9 mouse cellular contexts compared by ENCODE assay signal in genomic region chr14:32587013-32587784, GRCm38 (mm10). TPM values are rescaled to one million over a fixed set of nuclear protein-coding genes. Genes with fewer than 3 reads are reported as not detected.
DNase-seq lines count a peak whose midpoint lies in the region; ATAC-seq and TF ChIP-seq lines count a peak whose summit lies in the region.
"Had no signal": no experiment of that assay in that cellular context is flagged by ENCODE, and none has a peak within 500 bp of the region (broad histone marks: within the 10 kb centered on the region; RNA-seq: fewer than 3 reads in every experiment).

No protein-coding gene starts in this region.

- no peak overlapping the region for H3K4me2 ChIP-seq in forebrain, embryonic 13.5 days
- no peak overlapping the region for H3K4me2 ChIP-seq in hindbrain, postnatal 0 days (ENCODE audit: low read depth, low read length)
- no peak overlapping the region for H3K4me2 ChIP-seq in midbrain, embryonic 16.5 days (ENCODE audit: low read length)

- no peaks in the 10 kb centered on the region for H3K4me1 ChIP-seq in forebrain, embryonic 13.5 days
- H3K4me1 ChIP-seq in hindbrain, postnatal 0 days (ENCODE audit: insufficient read depth, low read length), result no peaks in the 10 kb centered on the region
- H3K4me1 ChIP-seq in midbrain, embryonic 16.5 days (ENCODE audit: control insufficient read depth, insufficient read depth, low read length), result no peaks in the 10 kb centered on the region

- H3K27ac ChIP-seq in forebrain, embryonic 13.5 days, result no peak overlapping the region
- no peak overlapping the region for H3K27ac ChIP-seq in hindbrain, postnatal 0 days
- H3K27ac ChIP-seq in midbrain, embryonic 16.5 days (ENCODE audit: low read length), result no peak overlapping the region

- no peak overlapping the region for H3K9ac ChIP-seq in forebrain, embryonic 13.5 days
- H3K9ac ChIP-seq in hindbrain, postnatal 0 days (replicated peaks; ENCODE audit: low read length), result no peak overlapping the region
- no peak overlapping the region for H3K9ac ChIP-seq in midbrain, embryonic 16.5 days (ENCODE audit: low read depth, low read length)

- peak; percentile 96 for TF ChIP-seq CTCF in hindbrain, postnatal 0 days (IDR thresholded peaks at IDR 0.05; ENCODE audit: low read depth)

- peaks cover 11% of the 10 kb centered on the region; the same call in 1 of the 2 replicates for H3K27me3 ChIP-seq in forebrain, embryonic 13.5 days
- no peaks in the 10 kb centered on the region for H3K27me3 ChIP-seq in hindbrain, postnatal 0 days (ENCODE audit: insufficient read depth, low read length)
- peaks cover 3% of the 10 kb centered on the region for H3K27me3 ChIP-seq in midbrain, embryonic 16.5 days (ENCODE audit: control insufficient read depth, insufficient read depth, low read depth, low read length)

- peak; percentile 67 for ATAC-seq in forebrain, embryonic 13.5 days
- ATAC-seq in hindbrain, postnatal 0 days, result peak; percentile 55
- ATAC-seq in midbrain, embryonic 16.5 days, result peak; percentile 62

- WGBS in forebrain, embryonic 13.5 days, result 11% methylated on average over 10 of the region's 10 CpGs
- WGBS in hindbrain, postnatal 0 days, result 12% methylated on average over 10 of the region's 10 CpGs
- WGBS in midbrain, embryonic 16.5 days, result 13% methylated on average over 10 of the region's 10 CpGs

- H3K36me3 ChIP-seq in forebrain, embryonic 13.5 days (ENCODE audit: poor library complexity, severe bottlenecking), result no peaks in the 10 kb centered on the region
- no peaks in the 10 kb centered on the region for H3K36me3 ChIP-seq in hindbrain, postnatal 0 days (ENCODE audit: insufficient read depth, low read length)
- H3K36me3 ChIP-seq in midbrain, embryonic 16.5 days (ENCODE audit: control insufficient read depth, insufficient read depth, low read length), result no peaks in the 10 kb centered on the region

- intact Hi-C loops in left cerebral cortex, postnatal 25 days (cut with DNase I), result loop anchor here (2.0 kb wide), 1 partner anchor 56 kb away; no protein-coding TSS in a partner anchor

- H3K9me3 ChIP-seq in forebrain, embryonic 13.5 days (replicated peaks), result no peaks in the 10 kb centered on the region
- H3K9me3 ChIP-seq in hindbrain, postnatal 0 days (ENCODE audit: low read length), result no peaks in the 10 kb centered on the region
- H3K9me3 ChIP-seq in midbrain, embryonic 16.5 days (replicated peaks; ENCODE audit: control insufficient read depth, low read length, poor library complexity, severe bottlenecking), result no peaks in the 10 kb centered on the region; the same call in 1 of the 2 replicates

- DNase-seq in gastrocnemius, adult 18-20 months (ENCODE audit: low spot score), result peak; percentile 66
- no peak for DNase-seq in gastrocnemius, postnatal 25 days
- DNase-seq in c-Kit-negative CD71-positive TER-119-positive erythroid progenitor cells, embryonic 14.5 days (ENCODE audit: low read depth, low spot score), result peak; percentile 51
- peak; percentile 91 for DNase-seq in hindbrain, postnatal 0 days (ENCODE audit: low spot score)
- DNase-seq in left cerebral cortex, postnatal 25 days (ENCODE audit: low spot score in 2 of 2), result peak; percentile 73 to 76
- DNase-seq in spleen, postnatal 14 days (ENCODE audit: low spot score in 2 of 2), result peak; percentile 24 to 51

- no peak overlapping the region for H3K4me3 ChIP-seq in forebrain, embryonic 13.5 days
- no peak overlapping the region for H3K4me3 ChIP-seq in hindbrain, postnatal 0 days (ENCODE audit: low read length)
- H3K4me3 ChIP-seq in midbrain, embryonic 16.5 days (ENCODE audit: low read depth, low read length), result no peak overlapping the region
- H3K4me3 ChIP-seq: myocyte had no signal

RNA-seq across cellular contexts. Expression of gene Prrxl1, which starts 12.0 kb away (rescaled TPM):
- not detected for total RNA-seq in gastrocnemius, adult 18-20 months (2021)
- total RNA-seq in gastrocnemius, postnatal 25 days (2021), result not detected
- 0.22 and 0.54 TPM in 2 replicates for polyA plus RNA-seq in forebrain, embryonic 13.5 days (2015; fragmentation: Nextera tagmentation; extraction: Ambion mirVana)
- 17.8 and 24.2 TPM in 2 replicates for total RNA-seq in hindbrain, postnatal 0 days (2014; rRNA removed)
- polyA plus RNA-seq in hindbrain, postnatal 0 days (2015; fragmentation: Nextera tagmentation; extraction: Ambion mirVana), result 24.1 and 28.0 TPM in 2 replicates
- total RNA-seq in left cerebral cortex, postnatal 25 days (2021), result not detected
- 1.4 and 2.0 TPM in 2 replicates for polyA plus RNA-seq in midbrain, embryonic 16.5 days (2015; fragmentation: Nextera tagmentation; extraction: Ambion mirVana)
- polyA plus RNA-seq: myocyte had no signal

Comparison
In these comparisons a context has a peak if more than half of its experiments do, and no peak if none do; other contexts are left out.
1. RNA of gene Prrxl1, which starts 12.0 kb away (total RNA-seq): 17.8 to 24.2 TPM in hindbrain, postnatal 0 days; not detected in left cerebral cortex, postnatal 25 days, not detected in gastrocnemius, adult 18-20 months and not detected in gastrocnemius, postnatal 25 days; every median in the first group is over 10 times any median in the second.
2. Peak in every context shown above with its lines, with median percentiles within 50 percentile points of each other: ATAC-seq.